10 mouse cellular contexts compared by ENCODE assay signal in the genomic region with DNA sequence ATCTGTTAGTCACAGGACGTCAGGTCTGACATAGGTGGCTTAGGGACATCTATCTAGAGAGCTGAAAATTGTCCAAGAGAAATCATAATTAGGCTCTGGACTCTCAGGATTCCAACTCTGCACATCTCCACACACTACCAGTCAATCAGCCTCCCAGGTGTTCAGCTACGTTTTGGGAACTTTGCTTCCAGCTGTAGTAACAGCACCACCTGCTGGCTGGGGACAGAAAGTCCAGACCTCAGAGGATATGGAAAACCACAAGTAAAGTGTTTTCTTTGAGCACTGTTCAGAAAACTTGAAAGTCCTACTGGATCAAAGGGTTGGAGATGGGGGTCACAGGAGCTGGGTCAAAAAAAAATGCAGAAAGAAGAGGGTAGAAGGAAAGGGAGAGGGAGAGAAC. TPM values are rescaled to one million over a fixed set of nuclear protein-coding genes. Genes with fewer than 3 reads are reported as not detected.
DNase-seq lines count a peak whose midpoint lies in the region; ATAC-seq and TF ChIP-seq lines count a peak whose summit lies in the region.
"Had no signal": no experiment of that assay in that cellular context is flagged by ENCODE, and none has a peak within 500 bp of the region (broad histone marks: within the 10 kb centered on the region; RNA-seq: fewer than 3 reads in every experiment).

No protein-coding gene starts in this region.

- peak; percentile 58 for TF ChIP-seq CTCF in ES-Bruce4 (IDR thresholded peaks at IDR 0.05; ENCODE audit: low read depth, low read length)

- no peaks in the 10 kb centered on the region for H3K36me3 ChIP-seq in hindbrain, embryonic 11.5 days (ENCODE audit: control insufficient read depth, insufficient read depth, low read length)
- no peaks in the 10 kb centered on the region for H3K36me3 ChIP-seq in hindbrain, embryonic 13.5 days
- no peaks in the 10 kb centered on the region for H3K36me3 ChIP-seq in ES-Bruce4 (ENCODE audit: control insufficient read depth, insufficient read depth, low read length, poor library complexity, severe bottlenecking)
- H3K36me3 ChIP-seq in neural tube, embryonic 11.5 days (ENCODE audit: control insufficient read depth, insufficient read depth, low read length), result no peaks in the 10 kb centered on the region
- H3K36me3 ChIP-seq: embryonic facial prominence, embryonic 12.5 days had no signal

- ATAC-seq in hindbrain, embryonic 11.5 days (ENCODE audit: low FRiP score), result no peak
- no peak for ATAC-seq in hindbrain, embryonic 13.5 days (ENCODE audit: low FRiP score)
- ATAC-seq in common myeloid progenitor, adult 5-6 weeks (replicated peaks; ENCODE audit: low read depth, poor library complexity, severe bottlenecking), result peak; percentile 68
- ATAC-seq in neural tube, embryonic 11.5 days (ENCODE audit: insufficient read depth, low FRiP score, low TSS enrichment), result no peak

- no peak overlapping the region for H3K9ac ChIP-seq in hindbrain, embryonic 11.5 days (ENCODE audit: low read depth, low read length)
- no peak overlapping the region for H3K9ac ChIP-seq in hindbrain, embryonic 13.5 days
- H3K9ac ChIP-seq in ES-Bruce4 (ENCODE audit: low read depth, poor library complexity, severe bottlenecking), result no peak overlapping the region
- H3K9ac ChIP-seq in neural tube, embryonic 11.5 days (ENCODE audit: low read length), result no peak overlapping the region
- H3K9ac ChIP-seq: embryonic facial prominence, embryonic 12.5 days had no signal

- 22% methylated on average over 2 of the region's 2 CpGs for WGBS in hindbrain, embryonic 11.5 days
- WGBS in hindbrain, embryonic 13.5 days, result 19% methylated on average over 2 of the region's 2 CpGs
- WGBS in neural tube, embryonic 11.5 days, result 21% methylated on average over 2 of the region's 2 CpGs

- no peaks in the 10 kb centered on the region for H3K9me3 ChIP-seq in hindbrain, embryonic 11.5 days (ENCODE audit: control insufficient read depth, low read length)
- no peaks in the 10 kb centered on the region for H3K9me3 ChIP-seq in hindbrain, embryonic 13.5 days
- no peaks in the 10 kb centered on the region for H3K9me3 ChIP-seq in ES-Bruce4 (replicated peaks; ENCODE audit: control insufficient read depth, insufficient read depth, low read length, poor library complexity, severe bottlenecking)
- H3K9me3 ChIP-seq in neural tube, embryonic 11.5 days (ENCODE audit: control insufficient read depth, low read length), result no peaks in the 10 kb centered on the region
- H3K9me3 ChIP-seq: embryonic facial prominence, embryonic 12.5 days had no signal

- no peak overlapping the region for H3K4me2 ChIP-seq in hindbrain, embryonic 11.5 days (replicated peaks; ENCODE audit: low read depth, low read length)
- no peak overlapping the region for H3K4me2 ChIP-seq in hindbrain, embryonic 13.5 days
- no peak overlapping the region for H3K4me2 ChIP-seq in neural tube, embryonic 11.5 days (ENCODE audit: low read depth)
- H3K4me2 ChIP-seq: embryonic facial prominence, embryonic 12.5 days had no signal

- H3K27ac ChIP-seq in hindbrain, embryonic 11.5 days (ENCODE audit: low read depth, low read length), result no peak overlapping the region
- no peak overlapping the region for H3K27ac ChIP-seq in hindbrain, embryonic 13.5 days
- H3K27ac ChIP-seq in ES-Bruce4 (ENCODE audit: insufficient read depth, low read length), result no peak overlapping the region
- H3K27ac ChIP-seq in neural tube, embryonic 11.5 days (ENCODE audit: low read depth, low read length), result no peak overlapping the region
- H3K27ac ChIP-seq: embryonic facial prominence, embryonic 12.5 days had no signal

- TF ChIP-seq EP300 in ES-Bruce4 (IDR thresholded peaks at IDR 0.05; ENCODE audit: insufficient read depth, low read depth, low read length), result no peak

- peak; percentile 41 for DNase-seq in hindbrain, embryonic 11.5 days (ENCODE audit: low spot score)
- peak; percentile 62 for DNase-seq in 3T3-L1 (ENCODE audit: low read depth, low spot score)
- DNase-seq in kidney, postnatal 10 days, result peak; percentile 62
- DNase-seq in neural tube, embryonic 11.5 days (ENCODE audit: low spot score), result peak; percentile 36
- no peak for DNase-seq in layer of hippocampus, adult 8-10 months (ENCODE audit: low spot score in 2 of 2)

- no peak overlapping the region for H3K4me3 ChIP-seq in hindbrain, embryonic 11.5 days (ENCODE audit: low read depth, low read length)
- H3K4me3 ChIP-seq in hindbrain, embryonic 13.5 days, result no peak overlapping the region
- H3K4me3 ChIP-seq in ES-Bruce4 (ENCODE audit: low read depth, low read length), result no peak overlapping the region
- no peak overlapping the region for H3K4me3 ChIP-seq in neural tube, embryonic 11.5 days (ENCODE audit: low read depth, low read length)
- H3K4me3 ChIP-seq: embryonic facial prominence, embryonic 12.5 days had no signal

- H3K27me3 ChIP-seq in hindbrain, embryonic 11.5 days (ENCODE audit: control insufficient read depth, insufficient read depth, low read length), result no peaks in the 10 kb centered on the region
- no peaks in the 10 kb centered on the region for H3K27me3 ChIP-seq in hindbrain, embryonic 13.5 days
- H3K27me3 ChIP-seq in ES-Bruce4 (ENCODE audit: control insufficient read depth, insufficient read depth, low read length, poor library complexity, severe bottlenecking), result no peaks in the 10 kb centered on the region
- no peaks in the 10 kb centered on the region for H3K27me3 ChIP-seq in neural tube, embryonic 11.5 days (ENCODE audit: control insufficient read depth, insufficient read depth, low read length)
- H3K27me3 ChIP-seq: embryonic facial prominence, embryonic 12.5 days had no signal

- TF ChIP-seq POLR2A in ES-Bruce4 (IDR thresholded peaks at IDR 0.05; ENCODE audit: insufficient read depth, low read length), result no peak

- H3K4me1 ChIP-seq in hindbrain, embryonic 11.5 days (replicated peaks; ENCODE audit: control insufficient read depth, insufficient read depth, low read length), result no peaks in the 10 kb centered on the region
- H3K4me1 ChIP-seq in hindbrain, embryonic 13.5 days (replicated peaks), result no peaks in the 10 kb centered on the region
- no peaks in the 10 kb centered on the region for H3K4me1 ChIP-seq in ES-Bruce4 (ENCODE audit: control insufficient read depth, insufficient read depth, low read length)
- H3K4me1 ChIP-seq in neural tube, embryonic 11.5 days (ENCODE audit: control insufficient read depth, insufficient read depth, low read length), result no peaks in the 10 kb centered on the region
- H3K4me1 ChIP-seq: embryonic facial prominence, embryonic 12.5 days had no signal

RNA-seq across cellular contexts. Expression of a gene that starts 12.5 kb away (rescaled TPM):
- polyA plus RNA-seq in hindbrain, embryonic 11.5 days (2014; fragmentation: Nextera tagmentation; extraction: Ambion mirVana), result 21.2 and 22.2 TPM in 2 replicates
- 29.5 and 30.3 TPM in 2 replicates for polyA plus RNA-seq in hindbrain, embryonic 13.5 days (2015; fragmentation: Nextera tagmentation; extraction: Ambion mirVana)
- 20.6 and 21.5 TPM in 2 replicates for polyA plus RNA-seq in ES-Bruce4 (2011; ENCODE audit: insufficient read depth, insufficient read length, low read depth, missing spikeins)
- 9.8 and 12.5 TPM in 2 replicates for total RNA-seq in common myeloid progenitor, adult 5-6 weeks (2017)
- 19.6 and 21.5 TPM in 2 replicates for polyA plus RNA-seq in neural tube, embryonic 11.5 days (2014; fragmentation: Nextera tagmentation; extraction: Ambion mirVana)
- total RNA-seq in layer of hippocampus, adult 8-10 months (2022), result 10 to 100 TPM; 12.2 to 13.5 (median 12.9) TPM

RNA-seq across cellular contexts. Expression of a gene that starts 44.8 kb away (rescaled TPM):
- not detected in 2 replicates for polyA plus RNA-seq in hindbrain, embryonic 11.5 days (2014; fragmentation: Nextera tagmentation; extraction: Ambion mirVana)
- not detected in 2 replicates for polyA plus RNA-seq in hindbrain, embryonic 13.5 days (2015; fragmentation: Nextera tagmentation; extraction: Ambion mirVana)
- not detected in 2 replicates for polyA plus RNA-seq in ES-Bruce4 (2011; ENCODE audit: insufficient read depth, insufficient read length, low read depth, missing spikeins)
- not detected in 2 replicates for total RNA-seq in common myeloid progenitor, adult 5-6 weeks (2017)
- polyA plus RNA-seq in neural tube, embryonic 11.5 days (2014; fragmentation: Nextera tagmentation; extraction: Ambion mirVana), result not detected in 2 replicates
- not detected for total RNA-seq in layer of hippocampus, adult 8-10 months (2022)
- total RNA-seq: left cerebral cortex, postnatal 25 days had no signal
- polyA plus RNA-seq: embryonic facial prominence, embryonic 12.5 days had no signal

RNA-seq across cellular contexts. Expression of a gene that starts 56.0 kb away (rescaled TPM):
- not detected in 2 replicates for polyA plus RNA-seq in hindbrain, embryonic 11.5 days (2014; fragmentation: Nextera tagmentation; extraction: Ambion mirVana)
- not detected in 2 replicates for polyA plus RNA-seq in hindbrain, embryonic 13.5 days (2015; fragmentation: Nextera tagmentation; extraction: Ambion mirVana)
- not detected in 2 replicates for polyA plus RNA-seq in ES-Bruce4 (2011; ENCODE audit: insufficient read depth, insufficient read length, low read depth, missing spikeins)
- total RNA-seq in common myeloid progenitor, adult 5-6 weeks (2017), result not detected in 2 replicates
- polyA plus RNA-seq in neural tube, embryonic 11.5 days (2014; fragmentation: Nextera tagmentation; extraction: Ambion mirVana), result not detected in 2 replicates
- not detected for total RNA-seq in layer of hippocampus, adult 8-10 months (2022)
- total RNA-seq: left cerebral cortex, postnatal 25 days had no signal
- polyA plus RNA-seq: embryonic facial prominence, embryonic 12.5 days had no signal

Comparison
In these comparisons a context has a peak if more than half of its experiments do, and no peak if none do; other contexts are left out.
1. DNase-seq: peak in hindbrain, embryonic 11.5 days (single experiment), 3T3-L1 (single experiment), kidney, postnatal 10 days (single experiment) and neural tube, embryonic 11.5 days (single experiment); none in layer of hippocampus, adult 8-10 months (0 of 2).